ENCODE assay signal across 8 mouse cellular contexts in the genomic region with DNA sequence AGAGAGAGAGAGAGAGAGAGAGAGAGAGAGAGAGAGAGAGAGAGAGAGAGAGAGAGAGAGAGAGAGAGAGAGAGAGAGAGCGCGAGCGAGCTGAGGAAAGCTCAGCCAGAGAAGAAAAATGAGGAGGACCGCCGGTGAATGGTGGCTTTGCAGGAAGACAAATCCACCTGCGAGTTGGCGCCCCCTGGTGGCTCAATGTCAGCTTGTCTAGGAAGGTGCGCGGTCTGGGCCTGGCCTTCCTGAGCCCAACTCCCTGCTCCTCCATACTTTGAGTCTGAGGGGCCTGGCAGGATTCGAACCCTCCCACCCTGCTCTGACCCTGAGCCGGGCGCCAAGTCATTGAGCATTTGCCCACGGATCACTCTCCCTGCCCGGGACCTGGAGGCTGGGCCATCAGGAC. TPM values are rescaled to one million over a fixed set of nuclear protein-coding genes. Genes with fewer than 3 reads are reported as not detected.
DNase-seq lines count a peak whose midpoint lies in the region; ATAC-seq lines count a peak whose summit lies in the region.

No protein-coding gene starts in this region.

- H3K4me2 ChIP-seq in hindbrain, embryonic 12.5 days (replicated peaks) = peak overlapping the region; percentile 60

- 0 out of 2 replicates have a peak, but pooled peaks have one; percentile 23 for ATAC-seq in hindbrain, embryonic 12.5 days (ENCODE audit: low FRiP score)

- peak; percentile 83 for DNase-seq in Muller cell, postnatal 12 days (ENCODE audit: inconsistent ontology term)
- peak; percentile 99 to 100 for DNase-seq in cerebellum, postnatal 10 days
- peak; percentile 48 to 84 for DNase-seq in frontal cortex, postnatal 14 days (ENCODE audit: low spot score in 2 of 2)
- peak; percentile 84 to 99 for DNase-seq in layer of hippocampus, postnatal 25 days (ENCODE audit: extremely low spot score in 1 of 2, low spot score in 1 of 2)
- DNase-seq in lung, postnatal 14 days = peak; percentile 93
- peak; percentile 90 for DNase-seq in retina, postnatal 1 day
- peak; percentile 95 for DNase-seq in thymus, postnatal 4 days

- 3% methylated on average over 11 of the region's 14 CpGs for WGBS in hindbrain, embryonic 12.5 days

- H3K4me1 ChIP-seq in hindbrain, embryonic 12.5 days = peaks cover 34% of the 10 kb centered on the region

- H3K27me3 ChIP-seq in hindbrain, embryonic 12.5 days = peaks cover 82% of the 10 kb centered on the region

- no peaks in the 10 kb centered on the region for H3K9me3 ChIP-seq in hindbrain, embryonic 12.5 days (replicated peaks)

- H3K4me3 ChIP-seq in hindbrain, embryonic 12.5 days = peak overlapping the region; percentile 55

- no peaks in the 10 kb centered on the region for H3K36me3 ChIP-seq in hindbrain, embryonic 12.5 days

- H3K27ac ChIP-seq in hindbrain, embryonic 12.5 days = peak overlapping the region; percentile 93; the same call in 1 of the 2 replicates

- H3K9ac ChIP-seq in hindbrain, embryonic 12.5 days = peak overlapping the region; percentile 87

RNA-seq across cellular contexts. Expression of gene Lhx5, which starts 9.2 kb away (rescaled TPM):
- 63.0 and 67.2 TPM in 2 replicates for polyA plus RNA-seq in hindbrain, embryonic 12.5 days (2016; fragmentation: Nextera tagmentation; extraction: Ambion mirVana)
- not detected for total RNA-seq in layer of hippocampus, postnatal 25 days (2021)

RNA-seq across cellular contexts. Expression of gene Sdsl, which starts 31.9 kb away (rescaled TPM):
- 5.4 and 7.5 TPM in 2 replicates for polyA plus RNA-seq in hindbrain, embryonic 12.5 days (2016; fragmentation: Nextera tagmentation; extraction: Ambion mirVana)
- 1 to 10 TPM; 7.1 to 9.1 TPM for total RNA-seq in layer of hippocampus, postnatal 25 days (2021)

RNA-seq across cellular contexts. Expression of gene Sds, which starts 35.6 kb away (rescaled TPM):
- not detected in 2 replicates for polyA plus RNA-seq in hindbrain, embryonic 12.5 days (2016; fragmentation: Nextera tagmentation; extraction: Ambion mirVana)
- under 1 TPM in 1 of 2 experiments, not detected in 1; 0.22 TPM for total RNA-seq in layer of hippocampus, postnatal 25 days (2021)

Comparison
In these comparisons a context has a peak if more than half of its experiments do, and no peak if none do; other contexts are left out.
1. Peak in every context shown above with its lines: DNase-seq, ATAC-seq, H3K4me3 ChIP-seq and H3K27ac ChIP-seq.